Mouse (Mus musculus) thymus, postnatal 0 days (tissue): Measurements from ENCODE around the gene Arid2. TPM values are rescaled to one million over a fixed set of nuclear protein-coding genes. Genes with fewer than 3 reads are reported as not detected.

ENCODE experiments used
- DNase-seq: peaks from one replicate; pipeline ENCODE4 v3.0.0-alpha.2; 2015; ENCODE audit warnings: low spot score
- polyA plus RNA-seq: library from polyadenylated mRNA; unstranded; fragments of >200 nt; fragmentation: Nextera tagmentation; extraction: Ambion mirVana; gene quantifications from 2 replicates; pipeline ENCODE4 v1.2.1, GENCODE M21; 2015

Arid2 gene
- polyA plus RNA-seq, 1 experiment from 2014 or later: 34.9 TPM

- DNase-seq: peak; percentile 20
These were observed 57.4 kb downstream of the Arid2 start for GRCm38 (mm10) chr15:96344591-96345285.

GRCm38 (mm10) chr15:96345312-96345849 is 58.1 kb downstream of the Arid2 start:
- DNase-seq: no peak

GRCm38 (mm10) chr15:96351432-96351831 is 64.1 kb downstream of the Arid2 start:
- DNase-seq: no peak

GRCm38 (mm10) chr15:96358871-96359270 is 71.6 kb downstream of the Arid2 start:
- no peak for DNase-seq

- no peak for DNase-seq
These were observed 73.3 kb downstream of the Arid2 start for GRCm38 (mm10) chr15:96360614-96361013.

- no peak for DNase-seq
These were observed 78.0 kb downstream of the Arid2 start for GRCm38 (mm10) chr15:96365351-96365750.

GRCm38 (mm10) chr15:96366176-96366963 is 79.1 kb downstream of the Arid2 start:
- DNase-seq: no peak

- no peak for DNase-seq
These were observed 84.0 kb downstream of the Arid2 start for GRCm38 (mm10) chr15:96371311-96371710.

GRCm38 (mm10) chr15:96372628-96373027 is 85.3 kb downstream of the Arid2 start:
- DNase-seq: no peak

- DNase-seq: no peak
These were observed 85.8 kb downstream of the Arid2 start for GRCm38 (mm10) chr15:96373161-96373560.

GRCm38 (mm10) chr15:96376214-96376613 is 88.9 kb downstream of the Arid2 start:
- no peak for DNase-seq

- DNase-seq: no peak
These were observed 89.9 kb downstream of the Arid2 start for GRCm38 (mm10) chr15:96377263-96377662.

- no peak for DNase-seq
These were observed 90.4 kb downstream of the Arid2 start for GRCm38 (mm10) chr15:96377701-96378100.

GRCm38 (mm10) chr15:96382223-96382622 is 94.9 kb downstream of the Arid2 start:
- no peak for DNase-seq

- DNase-seq: no peak
These were observed 101.2 kb downstream of the Arid2 start for GRCm38 (mm10) chr15:96388565-96388964.

GRCm38 (mm10) chr15:96392878-96393277 is 105.6 kb downstream of the Arid2 start:
- no peak for DNase-seq

- no peak for DNase-seq
These were observed 107.8 kb downstream of the Arid2 start for GRCm38 (mm10) chr15:96395071-96395470.

GRCm38 (mm10) chr15:96396641-96397344 is 109.5 kb downstream of the Arid2 start:
- peak; percentile 13 for DNase-seq

GRCm38 (mm10) chr15:96398333-96398732 is 111.0 kb downstream of the Arid2 start:
- DNase-seq: no peak

GRCm38 (mm10) chr15:96405548-96405947 is 118.2 kb downstream of the Arid2 start:
- DNase-seq: no peak

GRCm38 (mm10) chr15:96406253-96406652 is 118.9 kb downstream of the Arid2 start:
- DNase-seq: no peak

- no peak for DNase-seq
These were observed 119.8 kb downstream of the Arid2 start for GRCm38 (mm10) chr15:96407151-96407550.
